Mouse (Mus musculus): ENCODE measurements around the gene Dnah2.

Dnah2 gene

DNA sequence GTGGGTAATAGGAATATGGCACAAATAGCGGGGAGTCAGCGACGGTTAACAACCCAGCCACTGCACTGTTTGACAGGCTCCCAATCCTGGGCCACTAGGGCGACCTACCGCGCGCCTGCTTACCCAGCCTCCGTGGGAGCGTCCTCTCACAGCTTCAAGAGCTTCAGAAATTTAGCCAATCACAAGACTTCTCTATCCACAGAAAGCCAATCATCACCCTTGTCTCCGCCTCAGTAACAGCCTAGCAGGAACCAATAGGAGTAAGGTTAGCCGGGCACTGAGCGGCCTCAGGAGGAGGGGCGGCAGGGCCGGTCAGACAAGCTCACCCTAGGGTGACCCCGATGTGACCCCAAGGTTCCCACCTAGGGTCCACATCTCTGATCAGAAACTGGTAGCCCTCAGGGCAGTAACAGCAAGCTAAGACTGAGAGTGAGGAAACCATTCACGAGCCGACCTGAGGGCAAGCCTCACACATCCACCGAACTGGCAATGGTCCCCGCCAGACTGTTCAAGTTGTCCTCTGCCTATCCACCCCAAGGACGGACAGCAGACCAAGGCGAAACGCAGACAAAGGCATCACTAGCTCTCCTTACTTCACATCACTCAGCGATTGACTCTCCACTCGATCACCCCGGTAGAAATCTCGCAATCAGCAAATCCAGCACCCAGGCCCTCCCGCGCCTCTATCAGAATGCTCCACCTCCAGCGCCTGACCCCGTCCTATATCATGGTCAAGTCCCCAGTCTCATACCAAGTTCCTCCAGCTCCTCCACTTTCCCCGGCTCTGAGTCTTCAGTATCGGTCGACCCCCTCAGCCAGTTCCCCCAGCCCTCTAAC lies 140.2 kb downstream of the Dnah2 start:
- CTCF ChIA-PET = interaction anchor here in 3 of 4 experiments (0.6 to 3.5 kb wide), 10 partner anchors 12 to 1732 kb away, joined by 3 to 15 read pairs (median 3); partner anchors contain the start of gene Sox15 (in 1 of the 3)
- POLR2A ChIA-PET = interaction anchor here (0.7 to 7.4 kb wide), 51 partner anchors 9 to 513 kb away, joined by 3 to 136 read pairs (median 4); partner anchors contain the start of genes Cyb5d1 (in 3 of the 4), Naa38 (in 3 of the 4), Cd68 (in 2 of the 4) and Cntrob (in 2 of the 4)

DNA sequence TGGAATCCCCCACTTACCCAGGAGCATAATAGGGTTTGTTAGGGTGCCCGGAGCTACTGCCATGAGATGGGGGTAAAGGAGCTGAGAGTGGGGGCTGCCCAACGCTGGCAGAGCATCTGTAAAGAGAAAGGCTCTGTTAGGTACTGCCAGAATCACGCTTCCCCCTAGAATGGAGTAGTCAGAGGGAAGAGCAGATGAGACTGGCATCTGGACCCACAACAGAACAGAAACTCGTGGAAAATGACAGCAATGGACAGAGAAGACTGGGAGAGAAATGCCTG lies 141.2 kb downstream of the Dnah2 start:
- ChIA-PET CTCF (interaction anchor here in 2 of 4 experiments (1.5 to 3.5 kb wide), 2 partner anchors 21 to 106 kb away, joined by 4 to 15 read pairs; no protein-coding TSS in a partner anchor), POLR2A (interaction anchor here in 3 of 4 experiments (0.6 to 7.4 kb wide), 9 partner anchors 11 to 514 kb away, joined by 3 to 136 read pairs (median 32); partner anchors contain the start of genes Cyb5d1 (in 2 of the 3), Naa38 (in 2 of the 3), Eif5a (in 1 of the 3) and Tmem88 (in 1 of the 3))

DNA sequence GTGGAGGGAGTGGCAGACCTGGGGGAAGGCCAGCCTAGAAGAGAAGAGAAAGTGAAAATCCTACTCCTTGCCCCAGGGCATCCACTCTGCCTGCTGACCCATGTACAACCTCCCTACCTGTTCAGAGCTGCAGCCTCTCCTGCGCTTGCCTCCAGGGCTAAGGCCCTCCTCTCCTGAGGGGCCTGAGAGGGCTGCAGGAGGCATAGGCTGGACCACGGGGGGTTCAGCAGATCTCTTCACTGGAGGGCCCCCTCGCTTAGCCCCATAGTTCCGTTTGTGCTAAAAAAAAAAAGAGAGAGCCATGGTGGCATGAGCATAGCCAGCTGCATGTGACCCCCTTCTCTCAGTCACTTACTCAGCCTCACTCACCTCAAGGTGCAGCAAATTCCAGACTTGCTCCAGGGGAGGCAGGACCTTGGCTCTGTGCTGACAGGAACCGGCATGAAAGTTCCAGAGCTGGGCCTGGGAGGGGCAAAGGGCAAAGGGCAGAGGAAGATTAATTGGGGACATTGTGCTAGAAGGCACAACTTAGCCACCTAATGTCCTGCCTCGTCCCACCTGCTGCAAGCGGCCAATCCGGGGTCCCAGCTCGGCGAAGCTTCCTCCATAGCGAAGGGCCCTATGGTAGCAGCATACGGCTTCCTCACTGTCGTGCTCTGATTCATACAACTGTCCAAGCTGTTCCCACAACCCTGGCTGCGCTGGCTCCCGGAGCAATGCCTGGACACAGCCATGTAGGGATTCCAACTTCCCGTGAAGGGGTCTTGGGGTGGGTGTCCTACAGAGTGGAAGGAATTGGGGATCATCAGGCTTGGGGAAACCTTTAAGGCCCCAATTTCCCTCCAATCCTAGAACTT lies 141.8 kb downstream of the Dnah2 start:
- ChIA-PET CTCF (interaction anchor here in 2 of 4 experiments (0.6 to 3.5 kb wide), 5 partner anchors 21 to 141 kb away, joined by 3 to 15 read pairs (median 3); no protein-coding TSS in a partner anchor), POLR2A (interaction anchor here in 2 of 4 experiments (0.6 to 7.4 kb wide), 6 partner anchors 11 to 334 kb away, joined by 3 to 136 read pairs (median 33); partner anchors contain the start of genes Cyb5d1 (in 1 of the 2) and Naa38 (in 1 of the 2))

DNA sequence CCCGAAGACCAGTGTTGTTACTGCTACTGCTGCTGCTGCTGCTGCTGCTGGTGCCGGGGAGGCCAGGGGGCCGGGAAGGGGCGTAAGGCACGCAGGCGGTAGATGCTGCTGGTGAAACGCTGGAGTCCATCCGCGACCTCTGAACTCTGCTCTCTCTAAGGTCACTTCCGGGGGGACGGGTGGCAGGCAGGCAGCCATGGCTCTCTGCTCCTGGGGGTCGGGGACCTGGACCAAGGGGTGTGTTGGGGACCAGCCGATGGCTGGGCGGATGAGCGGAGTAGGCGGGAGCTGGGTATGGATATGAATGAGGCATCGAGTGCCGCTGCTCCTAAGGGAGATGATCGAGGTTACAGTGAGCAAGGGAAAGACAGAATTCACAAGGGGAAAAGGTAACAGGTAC lies 142.6 kb downstream of the Dnah2 start:
- POLR2A ChIA-PET = interaction anchor here in 2 of 4 experiments (1.3 to 7.4 kb wide), 4 partner anchors 8 to 83 kb away, joined by 3 to 136 read pairs (median 4); partner anchors contain the start of genes Cntrob (in 1 of the 2), Cyb5d1 (in 1 of the 2) and Trappc1 (in 1 of the 2)
- CTCF ChIA-PET = interaction anchor here in 3 of 4 experiments (0.8 to 1.7 kb wide), 3 partner anchors 26 to 107 kb away, joined by 3 to 4 read pairs (median 3); no protein-coding TSS in a partner anchor

DNA sequence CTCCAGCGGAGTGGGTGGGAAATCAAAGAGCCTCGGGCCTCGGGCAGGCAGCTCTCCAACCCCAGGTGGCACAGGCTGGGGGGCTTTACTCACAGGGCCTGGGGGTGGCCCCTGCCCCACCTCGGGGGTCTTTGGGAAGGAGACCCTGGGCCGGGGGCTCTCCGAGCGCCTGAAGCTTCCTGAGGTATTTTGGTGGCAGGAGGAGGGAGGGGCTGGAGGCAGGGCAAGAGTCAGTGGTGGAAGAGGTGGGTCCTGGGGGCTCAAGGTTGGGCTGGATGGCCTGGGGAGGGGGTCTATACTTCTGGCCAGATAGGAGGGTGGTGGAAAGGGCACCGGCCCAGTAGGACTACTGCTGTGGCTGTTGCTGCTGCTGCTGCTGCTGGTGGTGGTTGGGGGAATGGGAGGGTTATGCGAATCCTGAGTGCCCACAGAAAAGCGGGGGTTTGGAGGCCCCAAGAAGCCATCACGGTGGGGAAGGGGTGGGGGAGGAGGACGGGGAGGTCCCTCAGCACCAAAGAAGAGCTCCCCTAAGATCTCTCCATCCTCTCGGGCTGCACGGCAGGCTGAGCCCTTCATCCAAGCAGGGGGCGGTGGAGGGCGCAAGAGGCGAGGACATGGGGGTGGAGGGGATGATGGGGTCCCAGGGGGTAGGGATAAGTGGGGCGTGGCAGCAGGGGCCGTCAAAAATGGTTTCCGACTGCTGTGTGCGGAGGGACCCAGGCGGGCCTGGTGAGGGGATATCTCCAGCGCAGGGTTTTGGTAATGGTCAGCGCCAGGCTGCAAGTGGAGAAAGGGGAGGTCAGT lies 143.3 kb downstream of the Dnah2 start:
- POLR2A ChIA-PET = interaction anchor here in 2 of 4 experiments (1.3 to 7.4 kb wide), 4 partner anchors 9 to 82 kb away, joined by 3 to 136 read pairs (median 4); partner anchors contain the start of genes Cntrob (in 1 of the 2), Cyb5d1 (in 1 of the 2) and Trappc1 (in 1 of the 2)
- CTCF ChIA-PET = interaction anchor here in 3 of 4 experiments (0.7 to 1.7 kb wide), 3 partner anchors 108 to 543 kb away, joined by 3 to 4 read pairs (median 3); no protein-coding TSS in a partner anchor

DNA sequence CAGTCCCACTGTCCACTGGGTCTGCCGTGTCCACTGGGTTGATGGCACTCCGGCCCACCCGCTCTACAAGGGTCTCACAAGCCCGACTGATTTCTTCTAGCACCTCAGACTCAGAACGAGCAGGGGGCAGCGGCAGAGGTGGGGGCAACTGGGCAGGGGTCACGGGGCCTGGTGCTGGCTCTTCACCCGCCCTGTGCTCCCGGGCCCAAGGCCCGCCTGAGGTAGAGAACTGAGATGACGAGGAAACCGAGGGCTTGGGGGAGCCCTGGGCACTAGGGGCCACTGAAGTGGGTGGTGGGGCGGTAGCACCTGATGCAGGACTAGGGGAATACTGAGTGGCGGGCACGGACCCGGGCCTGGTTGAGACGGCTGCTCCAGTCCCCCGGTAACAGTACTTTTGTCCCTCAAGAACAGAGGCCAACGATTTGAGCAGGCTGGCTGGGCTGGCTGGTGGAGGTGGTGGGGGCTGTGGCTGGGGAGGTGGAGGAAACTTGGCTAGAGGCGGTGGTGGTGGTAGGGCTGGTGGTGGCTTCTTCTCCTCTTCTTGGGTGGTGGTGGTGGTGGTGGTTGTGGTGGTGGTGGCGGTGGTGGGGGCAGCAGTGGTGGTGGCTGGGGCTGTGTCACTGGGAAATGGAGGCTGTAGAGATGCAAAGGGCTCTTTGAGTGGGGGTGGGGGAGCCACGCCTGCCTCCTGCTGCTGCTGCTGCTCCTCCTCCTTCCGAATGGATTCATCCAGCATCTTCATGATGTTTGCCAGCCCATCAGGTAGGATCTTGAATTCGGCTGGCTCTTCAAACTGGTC lies 144.1 kb downstream of the Dnah2 start:
- ChIA-PET CTCF (no interaction called here), POLR2A (interaction anchor here in 3 of 4 experiments (0.7 to 7.4 kb wide), 13 partner anchors 9 to 81 kb away, joined by 3 to 136 read pairs (median 4); partner anchors contain the start of genes Cyb5d1 (in 2 of the 3), Naa38 (in 2 of the 3), Cntrob (in 1 of the 3) and Trappc1 (in 1 of the 3))

DNA sequence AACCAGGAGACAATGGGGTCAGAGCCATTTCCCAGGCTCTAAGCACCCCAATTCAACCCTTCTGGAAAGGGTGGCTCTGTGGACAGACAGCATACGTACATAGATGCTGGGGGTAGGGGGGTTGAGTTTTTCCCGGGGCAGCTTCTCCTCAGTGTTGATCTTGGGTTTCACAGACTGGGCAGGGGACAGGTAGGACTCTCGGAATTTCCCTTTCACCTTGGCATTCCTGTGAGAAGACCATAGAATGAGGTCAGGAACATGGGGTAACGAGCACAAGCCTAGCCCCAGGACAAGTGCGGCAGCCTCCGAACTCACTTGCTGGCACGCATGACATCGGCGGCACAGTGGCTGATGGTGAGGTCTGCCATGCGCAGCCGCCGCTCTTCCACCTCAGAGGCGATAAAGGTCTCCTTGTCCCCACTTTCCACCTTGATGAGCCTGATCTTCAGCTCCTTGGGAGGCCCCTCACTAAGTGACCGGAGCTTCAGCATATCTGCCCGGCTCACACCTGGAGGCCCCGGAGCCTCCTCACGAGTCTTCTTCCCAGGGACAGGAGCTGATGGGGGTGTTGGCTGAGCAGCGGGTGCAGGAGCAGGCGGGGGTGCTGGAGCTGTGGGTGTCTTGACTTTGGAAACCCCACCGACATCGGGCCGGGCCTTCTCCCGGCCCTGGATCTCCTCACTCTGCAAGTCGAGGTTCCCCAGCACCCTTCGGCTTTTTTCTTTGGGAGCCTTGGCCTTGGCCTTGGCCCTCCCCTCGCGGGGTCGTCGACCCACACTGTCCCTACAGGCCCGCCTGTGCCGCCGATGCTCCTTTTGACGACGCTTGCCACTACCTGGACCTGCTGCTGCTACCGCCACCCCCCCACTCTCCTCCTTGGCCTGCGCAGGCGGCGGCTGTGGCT lies 145.0 kb downstream of the Dnah2 start:
- CTCF ChIA-PET = no interaction called here
- POLR2A ChIA-PET = interaction anchor here in 3 of 4 experiments (0.7 to 2.1 kb wide), 11 partner anchors 8 to 74 kb away, joined by 3 to 7 read pairs (median 4); partner anchors contain the start of genes Cyb5d1 (in 2 of the 3) and Naa38 (in 2 of the 3)

DNA sequence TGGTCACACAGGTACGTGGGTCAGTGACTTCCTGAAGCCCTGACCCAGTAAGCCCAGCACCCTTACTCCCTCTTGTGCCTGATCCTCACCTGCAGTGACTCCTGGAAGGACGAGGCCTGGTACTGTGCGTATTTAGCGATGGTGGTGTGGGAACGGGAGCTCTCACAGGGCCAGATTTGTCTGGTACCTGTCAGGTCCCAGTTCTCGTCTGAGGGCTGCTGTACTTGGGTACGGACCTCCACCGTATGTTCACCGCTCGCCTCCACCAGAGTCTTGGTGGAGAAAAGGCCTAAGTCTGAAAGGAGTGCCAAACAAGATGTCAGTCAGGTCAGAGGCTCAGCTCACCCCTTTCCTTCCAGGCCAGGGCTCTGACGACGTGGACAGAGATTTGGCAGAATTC lies 146.9 kb downstream of the Dnah2 start:
- CTCF ChIA-PET = interaction anchor here (0.5 to 1.2 kb wide), 15 partner anchors 9 to 287 kb away, joined by 3 to 11 read pairs (median 4); no protein-coding TSS in a partner anchor
- POLR2A ChIA-PET = interaction anchor here (0.6 to 2.9 kb wide), 17 partner anchors 8 to 312 kb away, joined by 3 to 19 read pairs (median 4); partner anchors contain the start of genes Cntrob (in 1 of the 4), Kdm6b (in 1 of the 4) and Trappc1 (in 1 of the 4)

DNA sequence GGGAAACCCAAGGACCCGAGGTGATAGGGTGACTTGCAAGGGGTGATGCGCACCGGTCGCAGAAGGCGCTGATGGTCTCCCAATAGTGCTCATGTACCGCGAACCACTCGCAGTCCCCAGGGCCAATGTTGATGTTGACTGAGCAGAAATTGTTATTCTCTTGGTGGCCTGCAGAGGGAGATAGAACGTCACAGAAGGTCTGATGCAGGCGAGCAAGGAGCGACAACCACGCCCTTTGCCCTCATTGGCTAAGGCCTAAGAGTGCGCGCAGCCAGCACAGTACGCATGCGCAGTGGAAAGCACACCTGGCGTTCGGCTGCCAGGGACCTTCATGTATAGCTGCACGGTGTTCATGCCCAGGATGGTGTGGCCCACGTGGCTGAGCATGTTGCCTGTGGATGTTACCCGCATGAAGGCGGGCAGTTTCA lies 147.7 kb downstream of the Dnah2 start:
- CTCF ChIA-PET = interaction anchor here (0.5 to 1.2 kb wide), 15 partner anchors 10 to 318 kb away, joined by 3 to 11 read pairs (median 3); no protein-coding TSS in a partner anchor

DNA sequence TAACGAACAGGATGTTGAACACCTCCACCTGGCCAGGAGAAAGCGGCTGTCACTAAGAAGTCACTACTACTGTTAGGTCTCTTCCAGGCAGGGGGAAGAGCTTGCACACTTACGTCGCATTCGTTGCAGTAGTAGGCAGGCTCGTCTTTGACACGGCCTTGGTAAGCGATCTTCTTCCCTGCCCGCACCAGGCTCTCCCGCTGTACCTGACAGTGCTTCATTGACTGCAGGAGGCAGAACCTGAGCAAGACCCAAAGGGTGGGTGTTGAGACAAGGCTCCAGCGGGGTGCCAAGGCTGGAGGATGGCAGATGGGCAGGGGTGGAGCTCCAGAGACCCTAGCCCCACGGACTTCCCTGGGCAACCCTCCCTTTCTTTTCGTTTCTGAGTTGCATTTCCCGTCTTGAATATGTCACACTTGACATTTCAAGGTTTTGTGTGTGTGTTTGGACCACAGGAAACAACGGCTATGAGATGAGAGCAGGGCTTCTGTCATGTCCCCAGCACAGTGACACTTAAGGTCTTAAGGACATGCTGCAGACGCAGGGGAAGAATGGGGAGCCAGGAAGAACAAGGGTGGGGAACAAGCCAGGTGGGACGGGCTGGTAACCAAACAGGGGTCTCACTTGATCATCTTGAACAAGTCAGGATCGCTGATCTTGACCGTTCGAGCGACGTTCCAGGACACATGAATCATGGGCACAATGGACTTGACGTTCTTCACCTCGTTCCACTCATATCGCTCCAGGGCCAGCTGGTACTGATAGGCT lies 148.6 kb downstream of the Dnah2 start:
- CTCF ChIA-PET = interaction anchor here (0.8 to 1.4 kb wide), 8 partner anchors 29 to 140 kb away, joined by 3 to 8 read pairs (median 5); no protein-coding TSS in a partner anchor
- POLR2A ChIA-PET = interaction anchor here (0.6 to 2.9 kb wide), 26 partner anchors 9 to 591 kb away, joined by 3 to 19 read pairs (median 4); partner anchors contain the start of genes Trp53 (in 2 of the 4), Wrap53 (in 2 of the 4) and Mpdu1 (in 1 of the 4)

More for the DNA sequence above, 147.7 kb downstream of the Dnah2 start:
- POLR2A ChIA-PET = interaction anchor here in 3 of 4 experiments (0.6 to 2.9 kb wide), 16 partner anchors 8 to 313 kb away, joined by 3 to 19 read pairs (median 4); partner anchors contain the start of genes Cntrob (in 1 of the 3) and Trappc1 (in 1 of the 3)

DNA sequence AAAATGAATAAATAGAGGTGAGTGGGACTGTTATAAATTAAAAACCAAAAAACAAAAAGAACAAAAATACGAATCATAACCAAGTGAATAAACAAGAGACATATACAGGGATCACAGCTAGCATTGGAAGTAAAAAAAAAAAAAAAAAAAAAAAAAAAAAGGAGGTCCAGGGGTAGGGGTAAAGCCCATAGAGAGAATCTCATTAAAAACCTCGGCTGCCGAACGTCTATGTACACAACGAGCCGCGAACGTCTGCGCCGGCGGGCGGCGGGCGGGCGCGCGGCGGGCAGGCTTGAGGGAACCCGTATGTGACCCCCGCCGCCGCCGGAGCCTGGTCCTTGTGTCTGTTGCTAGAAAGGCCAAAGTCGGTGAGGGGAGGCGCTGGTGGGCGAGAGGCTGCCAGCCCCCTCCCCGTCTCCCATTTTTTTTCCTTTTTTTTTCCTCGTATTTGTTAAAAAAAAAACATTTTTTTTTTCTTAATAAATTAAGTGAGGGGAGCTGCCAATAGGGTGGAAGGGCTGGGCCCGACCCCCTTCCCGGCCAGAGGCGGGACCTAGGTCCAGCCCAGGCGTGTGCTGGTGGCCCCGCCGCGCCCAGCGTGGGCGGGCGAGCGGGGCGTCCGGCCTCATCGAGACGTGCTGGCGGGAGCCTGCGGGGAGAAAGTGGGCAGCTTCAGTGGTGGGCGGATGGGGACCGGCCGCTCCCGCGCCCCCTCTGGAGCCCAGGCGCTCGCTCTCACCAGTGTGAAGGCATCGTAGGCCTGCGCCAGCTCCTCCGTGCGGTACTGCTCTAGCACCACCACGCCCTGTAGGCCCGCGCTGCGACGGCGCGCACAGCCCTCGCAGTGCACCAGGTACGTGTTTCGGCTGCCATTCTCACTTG lies 149.5 kb downstream of the Dnah2 start:
- CTCF ChIA-PET = interaction anchor here (0.6 to 1.4 kb wide), 10 partner anchors 30 to 139 kb away, joined by 3 to 8 read pairs (median 4); no protein-coding TSS in a partner anchor
- POLR2A ChIA-PET = interaction anchor here (0.5 to 2.9 kb wide), 29 partner anchors 10 to 592 kb away, joined by 3 to 19 read pairs (median 4); partner anchors contain the start of genes Trp53 (in 2 of the 4), Wrap53 (in 2 of the 4) and Mpdu1 (in 1 of the 4)

DNA sequence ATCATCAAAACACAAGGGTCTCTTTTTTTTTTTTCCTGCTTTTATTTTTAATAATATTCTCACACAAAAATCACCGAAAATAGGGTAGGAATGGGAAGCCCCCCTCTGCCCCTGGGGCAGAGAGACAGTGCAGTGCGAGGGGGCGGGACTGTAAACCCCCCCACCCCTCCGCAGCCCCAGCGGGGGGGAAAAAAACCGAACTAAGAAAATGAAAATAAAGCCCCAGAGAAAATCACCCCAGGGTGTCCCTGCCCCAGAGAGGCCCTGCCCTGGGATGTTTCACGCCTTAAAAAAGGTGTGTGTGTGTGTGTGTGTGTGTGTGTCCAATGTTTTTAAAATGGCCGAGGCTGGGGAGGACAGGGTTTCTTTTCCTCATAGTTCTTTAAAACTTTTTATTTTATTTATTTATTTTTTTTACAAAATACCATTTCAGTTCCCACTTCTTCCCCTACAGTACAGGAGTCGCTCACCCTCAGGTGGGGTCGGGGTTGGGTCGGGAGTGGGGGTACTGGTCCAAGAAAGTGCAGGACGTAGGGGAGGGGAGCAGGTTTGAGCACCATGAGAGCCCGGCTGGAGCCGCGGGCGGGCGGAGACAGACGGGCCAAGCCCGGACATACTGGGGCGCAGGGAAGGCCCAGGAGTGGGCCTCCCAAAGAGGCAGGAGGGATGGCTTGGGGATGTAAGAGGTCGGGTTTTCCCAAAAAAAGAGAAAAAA lies 150.3 kb downstream of the Dnah2 start:
- ChIA-PET POLR2A (interaction anchor here in 3 of 4 experiments (0.5 to 5.0 kb wide), 20 partner anchors 10 to 489 kb away, joined by 3 to 43 read pairs (median 5); partner anchors contain the start of genes Kcnab3 (in 1 of the 3), Mpdu1 (in 1 of the 3), Trp53 (in 1 of the 3) and Wrap53 (in 1 of the 3)), CTCF (interaction anchor here in 3 of 4 experiments (0.6 to 0.7 kb wide), 3 partner anchors 41 to 306 kb away, joined by 3 to 4 read pairs (median 3); no protein-coding TSS in a partner anchor)

All from embryonic stem cell, embryonic (primary cell).